Mouse (Mus musculus): ENCODE results near the gene Zfp446.

Gene Zfp446

DNA sequence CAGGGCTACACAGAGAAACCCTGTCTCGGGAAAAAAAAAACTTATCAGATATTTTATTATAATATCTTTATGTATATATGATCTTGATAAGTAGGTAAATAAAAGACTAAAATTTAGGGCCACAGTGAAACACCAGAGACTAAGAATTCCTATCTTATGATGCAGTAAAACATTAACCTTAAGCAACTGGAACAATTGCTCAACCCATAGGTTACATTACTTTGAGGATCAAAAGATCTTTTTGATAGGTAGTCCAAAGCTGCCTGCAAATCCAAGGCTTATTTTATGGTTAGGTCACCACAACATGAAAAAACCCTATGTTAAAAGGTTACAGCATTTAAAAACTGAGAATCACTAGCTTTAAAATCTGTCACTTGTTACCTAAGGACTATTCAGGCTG lies 23.9 kb downstream of the Zfp446 start:
- DNase-seq (ENCODE audit: low read depth, low spot score), result no peak
- Histone ChIP-seq H3K36me3 (ENCODE audit: control insufficient read depth, insufficient read depth, low read length, poor library complexity, severe bottlenecking) (no peaks in the 10 kb centered on the region), H3K27me3 (ENCODE audit: control insufficient read depth, insufficient read depth, low read length, poor library complexity, severe bottlenecking) (no peaks in the 10 kb centered on the region)

DNA sequence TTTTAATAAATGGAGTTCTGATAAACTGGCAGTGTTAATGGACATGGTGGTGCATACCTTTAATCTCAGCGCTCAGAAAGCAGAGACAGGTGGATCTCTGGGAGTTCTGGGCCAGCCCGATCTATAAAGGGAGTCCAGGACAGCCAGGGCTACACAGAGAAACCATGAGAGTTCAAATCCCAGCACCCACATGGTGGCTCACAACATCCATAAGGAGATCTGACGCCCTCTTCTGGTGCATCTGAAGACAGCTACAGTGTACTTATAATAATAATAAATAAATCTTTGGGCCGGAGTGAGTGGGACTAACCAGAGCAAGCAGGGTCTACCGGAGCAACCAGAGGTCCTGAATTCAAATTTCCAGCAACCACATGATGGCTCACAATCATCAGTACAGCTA lies 25.7 kb downstream of the Zfp446 start:
- no peak for DNase-seq (ENCODE audit: low read depth, low spot score)
- H3K36me3 ChIP-seq (ENCODE audit: control insufficient read depth, insufficient read depth, low read length, poor library complexity, severe bottlenecking), result 0 out of 2 replicates have a peak, but pooled peaks cover 1% of the 10 kb centered on the region

DNA sequence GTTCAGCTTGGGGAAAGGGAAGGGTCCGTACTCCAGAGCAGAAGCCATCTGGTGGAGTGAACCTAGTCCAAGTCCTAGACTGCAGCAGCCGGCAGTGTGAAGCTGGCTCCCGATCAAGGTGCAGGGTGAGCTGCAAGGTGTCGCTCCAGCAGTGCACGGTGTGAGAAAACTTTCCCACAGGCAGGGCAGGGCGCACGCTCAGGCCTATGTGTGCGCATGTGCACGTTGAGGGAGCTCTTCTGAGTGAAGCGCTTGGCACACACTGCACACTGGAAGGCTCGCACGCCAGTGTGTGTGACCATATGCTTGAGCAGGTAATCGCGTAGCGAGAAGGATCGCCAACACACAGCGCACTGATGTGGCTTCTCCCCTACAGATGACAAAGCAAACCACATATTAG lies 28.4 kb downstream of the Zfp446 start:
- Histone ChIP-seq H3K36me3 (ENCODE audit: control insufficient read depth, insufficient read depth, low read length, poor library complexity, severe bottlenecking) (0 out of 2 replicates have a peak, but pooled peaks cover 1% of the 10 kb centered on the region), H3K27me3 (ENCODE audit: control insufficient read depth, insufficient read depth, low read length, poor library complexity, severe bottlenecking) (no peaks in the 10 kb centered on the region)
- no peak for DNase-seq (ENCODE audit: low read depth, low spot score)

More for the DNA sequence above, 25.7 kb downstream of the Zfp446 start:
- no peaks in the 10 kb centered on the region for H3K27me3 ChIP-seq (ENCODE audit: control insufficient read depth, insufficient read depth, low read length, poor library complexity, severe bottlenecking)

DNA sequence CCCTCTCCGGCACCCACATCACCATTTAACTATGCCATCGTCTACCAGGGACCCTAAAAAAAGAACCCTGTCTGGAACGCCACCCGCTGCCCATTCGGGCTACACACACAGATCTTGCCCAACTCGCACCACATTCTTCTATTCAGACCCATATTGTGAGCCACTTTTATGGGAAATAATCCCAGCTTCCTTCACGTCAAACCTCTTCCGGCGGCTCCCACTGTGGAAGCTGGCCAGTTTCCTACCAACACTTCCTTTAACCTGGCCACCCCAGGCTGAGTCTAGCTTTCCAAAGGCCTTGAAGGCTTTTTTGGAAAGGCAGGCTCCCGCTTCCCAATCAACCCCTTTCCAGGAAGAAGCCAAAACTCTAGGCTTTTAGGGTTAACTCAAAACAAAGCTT lies 28.9 kb downstream of the Zfp446 start:
- DNase-seq (ENCODE audit: low read depth, low spot score), result no peak
- 0 out of 2 replicates have a peak, but pooled peaks cover 1% of the 10 kb centered on the region for H3K36me3 ChIP-seq (ENCODE audit: control insufficient read depth, insufficient read depth, low read length, poor library complexity, severe bottlenecking)
- no peaks in the 10 kb centered on the region for H3K27me3 ChIP-seq (ENCODE audit: control insufficient read depth, insufficient read depth, low read length, poor library complexity, severe bottlenecking)

DNA sequence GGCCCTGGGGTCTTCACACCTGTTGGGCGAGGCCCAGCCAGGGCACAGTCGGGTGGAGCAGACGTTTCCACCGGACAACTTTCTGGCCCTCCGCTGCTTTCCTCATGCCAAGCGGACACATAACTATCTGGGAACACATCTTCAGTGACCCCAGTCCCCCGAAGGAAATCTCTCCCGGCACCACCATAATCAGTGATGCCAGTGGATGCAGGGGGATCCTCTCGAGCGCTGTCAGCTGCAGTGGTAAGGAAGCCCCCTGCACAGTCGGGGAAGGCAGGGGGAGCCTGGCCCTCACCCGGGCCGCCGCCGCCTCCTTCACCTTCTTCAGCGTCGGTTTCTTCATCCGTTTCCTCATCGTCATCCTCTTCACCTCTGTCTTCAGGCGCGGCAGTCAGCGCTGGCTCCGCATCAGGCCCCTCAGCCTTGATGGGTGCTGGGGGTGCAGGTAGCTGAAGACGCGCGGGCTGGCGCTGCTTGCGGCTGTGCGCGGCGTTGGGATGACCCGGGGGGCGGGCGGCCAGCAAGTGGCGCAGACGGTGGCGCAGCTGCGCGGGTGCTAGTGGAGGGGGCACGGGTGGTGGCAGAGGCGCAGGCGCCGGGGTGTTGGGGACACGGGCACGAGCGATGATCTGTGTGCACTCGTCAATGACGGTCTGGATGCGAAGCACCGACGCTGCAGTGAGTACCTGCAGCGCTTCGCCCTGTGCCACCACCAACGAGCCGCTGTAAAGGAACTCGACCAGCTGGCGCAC lies 29.9 kb downstream of the Zfp446 start:
- no peak for DNase-seq (ENCODE audit: low read depth, low spot score)
- 0 out of 2 replicates have a peak, but pooled peaks cover 1% of the 10 kb centered on the region for H3K36me3 ChIP-seq (ENCODE audit: control insufficient read depth, insufficient read depth, low read length, poor library complexity, severe bottlenecking)
- H3K27me3 ChIP-seq (ENCODE audit: control insufficient read depth, insufficient read depth, low read length, poor library complexity, severe bottlenecking), result no peaks in the 10 kb centered on the region

DNA sequence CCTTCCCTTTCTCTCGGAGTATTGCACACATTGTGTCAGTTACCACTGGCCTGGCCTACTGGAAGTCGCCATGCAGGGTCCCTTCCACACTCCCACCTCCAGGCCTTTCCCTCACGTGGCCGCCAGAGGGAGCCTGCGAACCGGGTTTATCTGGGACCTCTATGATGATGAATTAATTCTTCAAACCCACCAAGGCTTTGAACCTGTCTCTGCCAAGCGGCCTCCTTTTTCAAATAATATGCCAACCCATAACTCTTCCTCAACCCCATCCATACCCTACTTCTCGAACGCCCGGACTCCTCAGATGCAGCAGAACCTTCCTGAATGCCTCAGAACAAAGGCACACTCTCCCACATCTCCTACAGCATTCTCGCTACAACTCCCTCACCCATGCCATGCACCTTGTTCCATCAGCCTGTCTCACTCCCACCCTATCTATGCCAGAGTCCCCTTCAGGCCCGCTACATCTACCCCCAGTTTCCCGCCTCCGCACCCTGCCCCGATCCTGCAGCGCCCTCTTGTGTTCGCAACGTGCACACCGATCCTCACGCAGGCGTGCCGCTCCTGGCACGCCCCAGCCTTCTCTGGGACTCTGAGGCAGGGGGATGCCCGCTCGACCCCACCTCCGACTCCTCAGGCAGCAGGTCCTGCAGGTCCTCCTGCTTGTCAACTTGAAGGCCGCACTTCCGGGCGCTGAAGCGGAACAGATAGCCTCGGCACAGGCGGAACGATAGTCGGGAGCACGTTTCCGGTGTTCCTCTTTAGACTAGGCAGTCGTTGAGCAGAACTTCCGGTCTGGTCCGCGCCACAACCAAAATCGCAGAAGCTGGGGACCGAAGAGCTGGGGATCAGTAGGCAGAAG lies 31.7 kb downstream of the Zfp446 start:
- Histone ChIP-seq H3K27me3 (ENCODE audit: control insufficient read depth, insufficient read depth, low read length, poor library complexity, severe bottlenecking) (no peaks in the 10 kb centered on the region), H3K36me3 (ENCODE audit: control insufficient read depth, insufficient read depth, low read length, poor library complexity, severe bottlenecking) (0 out of 2 replicates have a peak, but pooled peaks cover 1% of the 10 kb centered on the region)
- peak; percentile 88 for DNase-seq (ENCODE audit: low read depth, low spot score)

DNA sequence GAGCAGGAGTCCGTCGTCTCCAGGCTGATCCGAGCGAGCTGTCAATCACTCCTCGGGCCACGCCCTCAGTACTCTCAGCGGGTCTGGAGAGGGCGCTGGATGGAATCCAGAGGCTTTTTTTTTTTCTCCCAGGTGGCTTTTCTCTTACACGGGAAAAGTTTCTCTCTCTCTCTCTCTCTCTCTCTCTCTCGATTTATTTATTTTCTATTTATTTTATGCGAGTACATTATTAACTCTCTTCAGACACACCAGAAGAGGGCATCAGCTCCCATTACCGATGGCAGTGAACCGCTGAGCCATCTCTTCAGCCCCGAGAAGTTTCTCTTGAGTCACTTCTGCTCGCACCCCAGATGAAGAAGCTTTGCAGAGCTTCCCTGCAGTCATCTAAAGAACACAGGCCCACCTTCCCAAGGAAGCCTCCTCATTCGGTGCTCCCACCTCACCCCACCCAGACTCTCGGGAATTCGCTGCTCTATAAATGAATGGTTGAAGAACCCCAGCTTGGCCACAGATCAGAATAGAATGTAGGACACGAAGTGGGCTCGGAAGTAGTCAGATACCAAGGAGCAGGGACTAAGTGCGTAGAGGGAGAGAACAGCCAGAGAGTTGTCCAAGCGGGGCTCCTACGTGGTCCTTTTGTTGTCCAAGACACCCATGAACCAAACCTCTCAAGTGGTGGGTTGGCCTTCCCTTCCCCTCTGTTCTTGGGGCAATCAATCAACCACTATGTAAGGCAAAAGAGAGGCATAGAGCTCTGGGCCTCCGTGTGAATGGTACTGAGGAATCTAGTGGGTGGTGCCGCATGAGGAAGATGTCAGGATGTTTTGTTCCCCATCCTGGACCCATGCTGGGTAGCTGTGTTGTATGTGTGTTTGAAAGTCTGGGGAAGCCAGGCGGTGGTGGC lies 32.6 kb downstream of the Zfp446 start, which contains the start of gene Zbtb45:
Gene Zbtb45 (minus strand): TSS at position 30 of the 904 bp plus-strand sequence.
- 0 out of 2 replicates have a peak, but pooled peaks cover 1% of the 10 kb centered on the region for H3K36me3 ChIP-seq (ENCODE audit: control insufficient read depth, insufficient read depth, low read length, poor library complexity, severe bottlenecking)
- DNase-seq (ENCODE audit: low read depth, low spot score), result no peak
- H3K27me3 ChIP-seq (ENCODE audit: control insufficient read depth, insufficient read depth, low read length, poor library complexity, severe bottlenecking), result no peaks in the 10 kb centered on the region

DNA sequence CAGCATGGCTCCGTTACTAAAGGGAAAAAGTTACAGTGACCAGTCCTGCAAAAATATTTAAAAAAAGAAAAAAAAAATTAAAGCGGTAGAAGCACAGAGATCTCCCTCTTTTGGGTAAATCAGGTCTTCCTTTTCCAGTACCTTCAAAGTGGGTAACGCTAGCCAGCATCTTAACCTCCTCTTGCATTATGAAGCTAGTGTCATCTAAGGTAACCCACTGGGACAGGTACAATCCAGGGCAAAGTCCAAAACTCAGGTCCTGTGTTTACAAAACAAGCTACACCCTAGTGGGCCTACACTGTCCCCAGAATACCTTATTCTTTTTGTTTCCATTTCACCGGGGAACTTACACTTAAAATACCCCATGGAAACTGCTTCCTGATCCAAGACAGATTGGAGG lies 36.0 kb downstream of the Zfp446 start:
- no peaks in the 10 kb centered on the region for H3K27me3 ChIP-seq (ENCODE audit: control insufficient read depth, insufficient read depth, low read length, poor library complexity, severe bottlenecking)
- DNase-seq (ENCODE audit: low read depth, low spot score), result no peak
- no peaks in the 10 kb centered on the region for H3K36me3 ChIP-seq (ENCODE audit: control insufficient read depth, insufficient read depth, low read length, poor library complexity, severe bottlenecking)

DNA sequence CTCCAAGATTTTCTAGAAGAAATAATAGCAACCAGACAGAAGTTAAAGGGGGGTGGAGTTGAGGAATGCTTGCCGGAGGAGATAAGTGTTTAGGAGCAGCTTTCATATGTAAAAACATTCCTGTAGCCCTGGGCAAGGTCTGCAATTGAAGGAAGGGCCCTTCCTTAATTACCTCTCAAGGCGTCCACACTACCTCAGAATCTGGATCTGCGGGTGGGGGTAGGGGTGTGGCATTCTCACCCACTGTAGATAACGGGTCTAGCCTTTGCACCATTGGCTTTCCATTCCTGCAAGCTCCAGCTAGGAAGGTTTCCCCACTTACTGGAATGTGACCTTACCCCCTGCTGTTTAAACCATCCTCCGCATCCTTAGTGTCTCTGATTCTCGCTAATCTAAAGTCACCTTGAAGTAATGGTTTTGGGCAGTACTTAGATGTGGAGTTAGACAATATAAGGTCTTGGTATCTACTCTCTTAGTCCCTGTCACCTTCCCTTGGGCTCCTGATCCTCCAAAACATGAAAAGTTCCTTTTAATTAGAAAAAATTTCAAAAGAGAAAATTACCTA lies 36.7 kb downstream of the Zfp446 start:
- Histone ChIP-seq H3K36me3 (ENCODE audit: control insufficient read depth, insufficient read depth, low read length, poor library complexity, severe bottlenecking) (no peaks in the 10 kb centered on the region), H3K27me3 (ENCODE audit: control insufficient read depth, insufficient read depth, low read length, poor library complexity, severe bottlenecking) (no peaks in the 10 kb centered on the region)
- DNase-seq (ENCODE audit: low read depth, low spot score), result no peak

DNA sequence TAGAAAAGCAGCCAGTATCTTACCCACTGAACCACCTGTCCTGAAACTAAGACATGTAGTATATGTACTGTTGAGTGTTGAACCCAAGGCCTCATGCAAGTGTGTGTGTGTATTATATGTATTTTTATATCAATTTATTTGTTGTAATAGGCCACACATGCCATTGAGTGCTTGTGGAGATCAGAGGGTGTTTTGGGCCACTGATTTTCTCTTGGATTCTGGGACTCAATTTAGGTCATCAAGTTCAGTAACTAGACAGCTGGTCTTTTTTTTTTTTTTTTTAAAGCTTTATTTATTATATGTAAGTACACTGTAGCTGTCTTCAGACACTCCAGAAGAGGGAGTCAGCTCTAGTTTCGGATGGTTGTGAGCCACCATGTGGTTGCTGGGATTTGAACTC lies 37.6 kb downstream of the Zfp446 start:
- no peak for DNase-seq (ENCODE audit: low read depth, low spot score)
- H3K27me3 ChIP-seq (ENCODE audit: control insufficient read depth, insufficient read depth, low read length, poor library complexity, severe bottlenecking), result no peaks in the 10 kb centered on the region
- no peaks in the 10 kb centered on the region for H3K36me3 ChIP-seq (ENCODE audit: control insufficient read depth, insufficient read depth, low read length, poor library complexity, severe bottlenecking)

DNA sequence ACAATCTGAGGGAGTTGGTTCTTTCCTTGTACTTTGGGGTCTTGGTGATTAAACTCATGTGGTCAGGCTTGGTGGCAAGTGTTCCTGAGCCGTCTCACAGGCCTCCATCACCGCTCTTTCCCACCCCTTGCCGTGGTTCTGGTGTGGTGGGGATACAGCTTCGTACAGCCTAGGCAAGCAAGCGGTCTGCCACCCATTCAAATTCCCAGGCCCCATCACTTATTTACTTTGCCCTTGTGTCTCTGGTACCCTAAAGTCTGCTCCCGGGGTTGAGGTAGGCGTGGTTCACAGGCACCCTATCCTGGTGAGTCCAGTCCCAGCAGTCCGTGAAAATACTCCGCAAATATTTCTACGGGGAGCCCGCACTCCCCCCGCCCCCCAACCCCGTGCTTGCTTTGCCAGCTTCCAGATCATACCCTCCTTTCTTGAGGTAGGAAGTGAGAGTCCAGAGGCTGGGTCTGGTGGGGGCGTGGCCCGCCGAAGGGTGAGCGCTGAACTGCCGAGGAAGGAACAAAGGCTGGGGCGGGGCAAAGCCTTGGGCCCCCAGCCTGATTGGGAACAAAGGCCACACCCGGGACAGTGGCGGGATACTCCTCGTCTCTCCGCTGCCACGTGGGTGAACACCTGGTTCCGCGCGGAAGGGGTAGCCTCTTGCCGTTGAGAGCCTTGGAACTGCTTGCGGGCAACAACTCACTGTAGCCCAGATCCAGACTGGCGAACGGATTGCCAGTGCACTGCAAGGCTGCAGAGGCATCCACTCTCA lies 45.3 kb downstream of the Zfp446 start:
- peak; percentile 77 for DNase-seq (ENCODE audit: low read depth, low spot score)
- Histone ChIP-seq H3K27me3 (ENCODE audit: control insufficient read depth, insufficient read depth, low read length, poor library complexity, severe bottlenecking) (no peaks in the 10 kb centered on the region), H3K36me3 (ENCODE audit: control insufficient read depth, insufficient read depth, low read length, poor library complexity, severe bottlenecking) (peaks cover 10% of the 10 kb centered on the region; the same call in 1 of the 2 replicates)

DNA sequence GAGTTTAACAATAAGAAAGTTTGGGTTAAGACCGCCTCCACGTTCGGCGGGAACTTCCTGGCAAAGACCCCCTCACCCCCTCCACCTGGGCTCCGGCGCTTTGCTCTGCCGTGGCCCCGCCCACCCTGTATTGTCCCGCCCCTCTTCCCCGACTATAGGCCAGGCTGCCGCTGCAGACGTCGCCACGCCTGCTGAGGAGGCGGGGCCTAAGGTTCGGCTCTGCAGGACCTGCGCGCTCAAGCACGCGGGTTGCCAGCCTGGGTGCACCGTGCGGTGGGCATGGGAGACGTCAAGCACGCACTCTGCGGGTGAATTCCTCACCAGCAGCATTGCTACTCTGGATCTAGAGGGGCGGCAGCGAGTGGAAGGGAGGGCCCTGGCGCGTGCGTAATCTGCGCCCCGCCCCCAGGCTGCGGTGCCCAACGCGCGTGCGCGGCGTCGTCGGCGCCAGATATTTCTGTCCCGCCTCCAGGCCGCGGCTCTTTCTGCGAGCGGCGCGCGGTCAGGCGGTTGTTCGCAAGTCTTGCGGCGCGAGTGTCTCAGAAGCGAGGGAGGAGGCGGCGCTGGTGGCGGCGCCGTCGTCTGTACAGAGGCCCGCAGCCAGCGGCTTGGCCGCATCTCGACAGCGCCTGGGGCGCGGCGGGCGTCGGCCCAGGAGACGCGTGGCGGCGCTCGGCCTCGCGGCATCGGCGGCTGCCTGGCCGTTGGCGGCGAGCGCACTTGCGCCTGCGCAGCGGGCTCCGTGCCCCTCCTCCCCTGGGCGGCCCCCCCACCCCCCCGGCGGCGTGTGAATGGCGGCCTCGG lies 46.5 kb downstream of the Zfp446 start:
- H3K27me3 ChIP-seq (ENCODE audit: control insufficient read depth, insufficient read depth, low read length, poor library complexity, severe bottlenecking), result no peaks in the 10 kb centered on the region
- H3K36me3 ChIP-seq (ENCODE audit: control insufficient read depth, insufficient read depth, low read length, poor library complexity, severe bottlenecking), result peaks cover 19% of the 10 kb centered on the region
- DNase-seq (ENCODE audit: low read depth, low spot score), result peak; percentile 96

DNA sequence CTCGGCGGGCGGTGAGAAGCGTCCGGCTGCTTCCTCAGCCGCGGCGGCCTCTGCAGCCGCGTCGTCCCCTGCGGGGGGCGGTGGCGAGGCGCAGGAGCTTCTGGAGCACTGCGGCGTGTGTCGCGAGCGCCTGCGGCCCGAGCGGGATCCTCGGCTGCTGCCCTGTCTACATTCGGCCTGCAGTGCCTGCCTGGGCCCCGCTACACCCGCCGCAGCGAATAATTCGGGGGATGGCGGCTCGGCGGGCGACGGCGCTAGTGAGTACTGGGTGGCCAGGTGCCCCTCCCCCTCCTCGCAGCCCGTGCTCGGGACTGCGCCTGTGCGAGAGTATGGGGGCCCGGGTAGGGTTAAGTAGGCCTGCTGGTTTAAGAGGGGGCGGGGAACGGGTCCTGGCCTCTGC lies 47.2 kb downstream of the Zfp446 start:
- Histone ChIP-seq H3K27me3 (ENCODE audit: control insufficient read depth, insufficient read depth, low read length, poor library complexity, severe bottlenecking) (no peaks in the 10 kb centered on the region), H3K36me3 (ENCODE audit: control insufficient read depth, insufficient read depth, low read length, poor library complexity, severe bottlenecking) (peaks cover 23% of the 10 kb centered on the region)
- no peak for DNase-seq (ENCODE audit: low read depth, low spot score)

Data from splenic B cell, adult 2 months (primary cell).